Mouse (Mus musculus): ENCODE measurements around the gene Tnr.

DNA sequence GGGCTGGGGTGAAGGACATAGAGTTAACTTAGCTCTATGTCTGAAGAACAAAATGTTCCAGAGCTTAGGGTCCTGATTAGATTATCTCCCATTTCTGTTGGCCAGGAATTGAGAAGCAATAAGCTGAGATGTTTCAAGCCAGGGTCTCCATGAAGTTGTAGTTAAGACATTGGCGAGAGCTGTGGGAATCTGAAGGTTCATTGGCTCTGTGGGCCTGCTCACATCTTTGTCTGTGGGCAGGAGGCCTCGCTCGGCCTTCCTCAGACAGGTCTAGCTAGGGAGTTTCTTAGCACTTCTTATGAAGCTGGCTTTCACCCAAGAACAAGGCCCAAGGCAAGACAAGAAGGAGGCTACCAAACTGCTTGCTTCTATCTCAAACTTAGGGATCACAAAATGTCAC lies 48.4 kb downstream of the Tnr start:
- TF ChIP-seq POLR2A (IDR thresholded peaks at IDR 0.05; ENCODE audit: control insufficient read depth, extremely low read depth, insufficient read depth, low read length, poor library complexity) (no peak), CTCF (IDR thresholded peaks at IDR 0.05; ENCODE audit: borderline replicate concordance, control insufficient read depth, extremely low read depth, insufficient read depth, low read length, poor library complexity) (no peak)
